Comparison of ENCODE assay signal across 21 mouse cellular contexts in the genomic region with DNA sequence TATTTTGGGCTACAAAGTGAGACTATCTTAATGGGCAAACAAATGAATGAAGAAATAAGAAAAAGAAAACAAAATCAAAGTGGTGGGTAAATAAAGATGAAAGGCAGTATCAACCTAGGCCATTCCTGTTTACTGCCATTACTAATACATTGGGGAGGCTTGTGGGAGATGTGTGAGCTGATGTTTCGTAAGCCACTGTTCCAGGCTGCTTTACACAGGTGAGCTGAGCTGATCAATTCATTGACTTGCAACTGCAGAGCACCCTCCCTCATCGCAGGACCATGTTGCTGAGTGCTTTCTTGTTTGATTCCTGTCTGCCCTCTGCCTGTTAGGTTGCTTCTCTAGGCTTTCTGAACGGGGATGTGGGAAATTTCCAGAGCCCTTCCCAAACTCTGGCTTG.
DNase-seq lines count a peak whose midpoint lies in the region; ATAC-seq and TF ChIP-seq lines count a peak whose summit lies in the region.
"Had no signal": no experiment of that assay in that cellular context is flagged by ENCODE, and none has a peak within 500 bp of the region (broad histone marks: within the 10 kb centered on the region; RNA-seq: fewer than 3 reads in every experiment).

No protein-coding gene starts in this region.

- H3K9ac ChIP-seq in liver, adult 2 months (ENCODE audit: low read depth, low read length) = 0 out of 2 replicates have a peak overlapping the region, but pooled peaks have one; percentile 8
- H3K9ac ChIP-seq in liver, embryonic 16.5 days (ENCODE audit: low read depth, low read length) = no peak overlapping the region
- H3K9ac ChIP-seq in liver, embryonic 11.5 days (ENCODE audit: low read depth, low read length) = no peak overlapping the region
- no peak overlapping the region for H3K9ac ChIP-seq in liver, postnatal 0 days (replicated peaks)
- H3K9ac ChIP-seq in liver, embryonic 12.5 days = no peak overlapping the region

- peak; percentile 86 for DNase-seq in liver, adult 2 months (ENCODE audit: extremely low read depth, low read depth, low spot score)
- DNase-seq in liver = no peak
- no peak for DNase-seq in liver, embryonic 11.5 days (ENCODE audit: low spot score)
- peak; percentile 23 for DNase-seq in liver, postnatal 0 days
- DNase-seq: adrenal gland, adult 2 months; adrenal gland, adult 8-10 months; adrenal gland, postnatal 10 days; adrenal gland, postnatal 14 days; adrenal gland, postnatal 25 days; adrenal gland, postnatal 36 days; B cell, adult 2 months; cerebellum, adult 11 months; cerebellum, adult 11-12 months; cerebellum, adult 18-20 months had no signal

- TF ChIP-seq CTCF in liver, adult 2 months (IDR thresholded peaks at IDR 0.05; ENCODE audit: low read depth, low read length) = no peak
- TF ChIP-seq CTCF in liver, postnatal 0 days (IDR thresholded peaks at IDR 0.05; ENCODE audit: low read depth) = no peak

- no peaks in the 10 kb centered on the region for H3K27me3 ChIP-seq in liver, adult 2 months (ENCODE audit: control insufficient read depth, insufficient read depth, low read length)
- H3K27me3 ChIP-seq in liver, embryonic 16.5 days (ENCODE audit: control insufficient read depth, insufficient read depth, low read depth, low read length) = no peaks in the 10 kb centered on the region
- no peaks in the 10 kb centered on the region for H3K27me3 ChIP-seq in liver, embryonic 11.5 days (replicated peaks; ENCODE audit: control insufficient read depth, insufficient read depth, low read length)
- H3K27me3 ChIP-seq in liver, postnatal 0 days (ENCODE audit: insufficient read depth, low read length) = no peaks in the 10 kb centered on the region
- no peaks in the 10 kb centered on the region for H3K27me3 ChIP-seq in liver, embryonic 12.5 days (replicated peaks)
- H3K27me3 ChIP-seq: CH12.LX, Patski had no signal

- 28% methylated on average over 3 of the region's 3 CpGs for WGBS in liver, adult 2 months
- WGBS in liver, embryonic 16.5 days (ENCODE audit: insufficient replicate concordance) = 53% methylated on average over 3 of the region's 3 CpGs
- 72% methylated on average over 3 of the region's 3 CpGs for WGBS in liver, embryonic 11.5 days
- WGBS in liver, postnatal 0 days (ENCODE audit: insufficient replicate concordance) = 62% methylated on average over 3 of the region's 3 CpGs
- 64% methylated on average over 3 of the region's 3 CpGs for WGBS in liver, embryonic 12.5 days (ENCODE audit: insufficient replicate concordance)

- no peaks in the 10 kb centered on the region for H3K9me3 ChIP-seq in liver, embryonic 16.5 days (replicated peaks; ENCODE audit: control insufficient read depth, low read length)
- no peaks in the 10 kb centered on the region for H3K9me3 ChIP-seq in liver, embryonic 11.5 days (ENCODE audit: control insufficient read depth, low read length)
- no peaks in the 10 kb centered on the region for H3K9me3 ChIP-seq in liver, postnatal 0 days (ENCODE audit: low read length)
- no peaks in the 10 kb centered on the region for H3K9me3 ChIP-seq in liver, embryonic 12.5 days (replicated peaks)
- H3K9me3 ChIP-seq: G1E had no signal

- H3K4me3 ChIP-seq in liver, adult 2 months (ENCODE audit: insufficient read depth, low read depth, low read length) = no peak overlapping the region
- no peak overlapping the region for H3K4me3 ChIP-seq in liver, embryonic 16.5 days (ENCODE audit: low read depth, low read length)
- H3K4me3 ChIP-seq in liver, embryonic 11.5 days (ENCODE audit: low read depth, low read length) = no peak overlapping the region
- no peak overlapping the region for H3K4me3 ChIP-seq in liver, postnatal 0 days (ENCODE audit: low read depth, low read length)
- H3K4me3 ChIP-seq in liver, embryonic 12.5 days = no peak overlapping the region

- peak overlapping the region; percentile 28; the same call in 1 of the 2 replicates for H3K27ac ChIP-seq in liver, adult 2 months (replicated peaks; ENCODE audit: insufficient read depth, low read depth, low read length)
- H3K27ac ChIP-seq in liver, embryonic 16.5 days (ENCODE audit: low read length) = no peak overlapping the region
- no peak overlapping the region for H3K27ac ChIP-seq in liver, embryonic 11.5 days (ENCODE audit: low read depth, low read length)
- H3K27ac ChIP-seq in liver, postnatal 0 days (ENCODE audit: low read depth) = peak overlapping the region; percentile 81
- H3K27ac ChIP-seq in liver, embryonic 12.5 days = no peak overlapping the region

- H3K4me2 ChIP-seq in liver, embryonic 16.5 days (ENCODE audit: low read depth, low read length) = no peak overlapping the region
- H3K4me2 ChIP-seq in liver, embryonic 11.5 days = no peak overlapping the region
- no peak overlapping the region for H3K4me2 ChIP-seq in liver, postnatal 0 days (ENCODE audit: low read depth, low read length)
- H3K4me2 ChIP-seq in liver, embryonic 12.5 days = no peak overlapping the region

- TF ChIP-seq POLR2A in liver, adult 2 months (IDR thresholded peaks at IDR 0.05; ENCODE audit: extremely low read depth, insufficient read depth, low read length) = no peak

- H3K4me1 ChIP-seq in liver, adult 2 months (ENCODE audit: control insufficient read depth, insufficient read depth, low read length) = peaks cover 5% of the 10 kb centered on the region
- no peaks in the 10 kb centered on the region for H3K4me1 ChIP-seq in liver, embryonic 16.5 days (ENCODE audit: control insufficient read depth, low read depth, low read length)
- H3K4me1 ChIP-seq in liver, embryonic 11.5 days (replicated peaks; ENCODE audit: control insufficient read depth, insufficient read depth, low read length) = no peaks in the 10 kb centered on the region
- no peaks in the 10 kb centered on the region; the same call in 1 of the 2 replicates for H3K4me1 ChIP-seq in liver, postnatal 0 days (ENCODE audit: insufficient read depth)
- H3K4me1 ChIP-seq in liver, embryonic 12.5 days = no peaks in the 10 kb centered on the region

- peak; percentile 62 for ATAC-seq in liver, embryonic 16.5 days (ENCODE audit: low read depth)
- ATAC-seq in liver, embryonic 11.5 days (replicated peaks; ENCODE audit: low FRiP score) = no peak
- peak; percentile 98 for ATAC-seq in liver, postnatal 0 days
- ATAC-seq in liver, embryonic 12.5 days = no peak
- ATAC-seq: activated CD4-positive, CD25-positive, alpha-beta regulatory T cell, adult 4 months; CD4-positive, CD25-positive, alpha-beta regulatory T cell, adult 4 months; Patski had no signal

- no peaks in the 10 kb centered on the region for H3K79me2 ChIP-seq in liver, adult 2 months (ENCODE audit: control insufficient read depth, insufficient read depth, low read length)

- no peaks in the 10 kb centered on the region for H3K36me3 ChIP-seq in liver, adult 2 months (ENCODE audit: control insufficient read depth, insufficient read depth, low read length)
- H3K36me3 ChIP-seq in liver, embryonic 16.5 days (ENCODE audit: control insufficient read depth, insufficient read depth) = no peaks in the 10 kb centered on the region
- H3K36me3 ChIP-seq in liver, embryonic 11.5 days (ENCODE audit: control insufficient read depth, insufficient read depth, low read length) = no peaks in the 10 kb centered on the region
- H3K36me3 ChIP-seq in liver, postnatal 0 days (replicated peaks; ENCODE audit: insufficient read depth, low read length) = no peaks in the 10 kb centered on the region
- H3K36me3 ChIP-seq in liver, embryonic 12.5 days = no peaks in the 10 kb centered on the region
- H3K36me3 ChIP-seq: G1E had no signal

- no peak for TF ChIP-seq EP300 in liver, postnatal 0 days (IDR thresholded peaks at IDR 0.05; ENCODE audit: low read depth)

Comparison
In these comparisons a context has a peak if more than half of its experiments do, and no peak if none do; other contexts are left out.
1. DNase-seq: peak in liver, adult 2 months (single experiment) and liver, postnatal 0 days (single experiment); none in liver (single experiment) and liver, embryonic 11.5 days (single experiment).
2. H3K27ac ChIP-seq: peak in liver, adult 2 months (single experiment) and liver, postnatal 0 days (single experiment); none in liver, embryonic 16.5 days (single experiment), liver, embryonic 11.5 days (single experiment) and liver, embryonic 12.5 days (single experiment).
3. ATAC-seq: peak in liver, embryonic 16.5 days (single experiment) and liver, postnatal 0 days (single experiment); none in liver, embryonic 11.5 days (single experiment) and liver, embryonic 12.5 days (single experiment).